Mouse (Mus musculus): ENCODE results near the gene Lzts3. TPM values are rescaled to one million over a fixed set of nuclear protein-coding genes. Genes with fewer than 3 reads are reported as not detected.

Gene Lzts3
- polyA plus RNA-seq, 1 experiment from 2014 or later, result 2.8 TPM

DNA sequence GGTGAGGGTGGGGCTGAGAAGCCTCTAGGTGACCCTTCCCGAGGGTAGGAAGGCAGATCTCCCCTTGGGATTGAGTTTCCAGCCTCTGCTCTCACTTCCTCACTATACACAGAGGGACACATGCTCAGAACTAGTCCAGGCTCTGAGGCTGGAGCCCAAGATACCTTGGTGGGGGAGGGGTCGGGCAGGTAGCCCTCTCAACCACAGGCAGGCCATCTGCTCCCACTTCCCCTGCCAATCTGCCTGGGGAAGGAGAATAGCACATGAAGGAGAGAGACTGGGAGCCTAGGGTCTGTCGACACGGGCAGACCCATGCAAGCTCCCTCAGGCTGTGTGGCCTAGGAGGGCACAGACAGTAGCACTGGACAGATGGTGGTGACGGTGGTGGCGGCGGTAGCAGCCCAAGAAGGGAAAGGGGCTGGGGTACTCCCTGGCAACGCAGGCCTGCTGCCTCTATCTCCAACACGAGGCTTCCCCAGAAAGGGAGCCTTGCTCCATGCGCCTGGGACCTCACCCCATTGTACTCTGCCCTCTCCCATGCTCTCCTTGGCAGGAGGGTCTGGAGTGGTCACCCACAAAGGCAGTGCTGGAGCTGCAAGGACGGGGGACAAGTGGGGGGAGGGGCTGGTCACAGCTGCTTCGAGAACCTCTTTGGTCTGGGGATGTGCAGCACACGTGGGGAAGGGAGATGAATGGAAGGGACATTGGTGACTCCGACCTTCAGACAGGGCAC, 8.4 kb downstream of the Lzts3 start:
- peaks cover 14% of the 10 kb centered on the region for H3K27me3 ChIP-seq (ENCODE audit: control insufficient read depth, insufficient read depth, low read length)
- peak overlapping the region; percentile 26; the same call in 1 of the 2 replicates for H3K9ac ChIP-seq (replicated peaks; ENCODE audit: low read depth, low read length)

GRCm38 (mm10) chr2:130632887-130633675, 9.5 kb downstream of the Lzts3 start:
- Histone ChIP-seq H3K9ac (replicated peaks; ENCODE audit: low read depth, low read length) (no peak overlapping the region), H3K36me3 (ENCODE audit: control insufficient read depth, insufficient read depth, low read length) (no peaks in the 10 kb centered on the region), H3K4me2 (replicated peaks; ENCODE audit: low read depth, low read length) (no peak overlapping the region), H3K4me3 (ENCODE audit: low read depth, low read length) (no peak overlapping the region), H3K4me1 (ENCODE audit: control insufficient read depth, insufficient read depth, low read length) (peaks cover 14% of the 10 kb centered on the region; the same call in 1 of the 2 replicates), H3K27ac (ENCODE audit: low read length) (no peak overlapping the region), H3K27me3 (ENCODE audit: control insufficient read depth, insufficient read depth, low read length) (peaks cover 14% of the 10 kb centered on the region), H3K9me3 (ENCODE audit: control insufficient read depth, low read depth, low read length) (no peaks in the 10 kb centered on the region)
- ATAC-seq (ENCODE audit: insufficient number of reproducible peaks, insufficient read depth, low FRiP score, low read depth), result no peak
- WGBS, result 58% methylated on average over 5 of the region's 5 CpGs

More for the DNA sequence above, 8.4 kb downstream of the Lzts3 start:
- Histone ChIP-seq H3K4me2 (replicated peaks; ENCODE audit: low read depth, low read length) (peak overlapping the region; percentile 53), H3K36me3 (ENCODE audit: control insufficient read depth, insufficient read depth, low read length) (no peaks in the 10 kb centered on the region), H3K27ac (ENCODE audit: low read length) (no peak overlapping the region), H3K4me1 (ENCODE audit: control insufficient read depth, insufficient read depth, low read length) (peaks cover 14% of the 10 kb centered on the region; the same call in 1 of the 2 replicates), H3K4me3 (ENCODE audit: low read depth, low read length) (peak overlapping the region; percentile 23; the same call in 1 of the 2 replicates), H3K9me3 (ENCODE audit: control insufficient read depth, low read depth, low read length) (no peaks in the 10 kb centered on the region)
- ATAC-seq (ENCODE audit: insufficient number of reproducible peaks, insufficient read depth, low FRiP score, low read depth), result no peak
- 27% methylated on average over 14 of the region's 14 CpGs for WGBS

- H3K4me1 ChIP-seq (ENCODE audit: control insufficient read depth, insufficient read depth, low read length), result peaks cover 14% of the 10 kb centered on the region; the same call in 1 of the 2 replicates
- H3K9me3 ChIP-seq (ENCODE audit: control insufficient read depth, low read depth, low read length), result no peaks in the 10 kb centered on the region
- no peak overlapping the region for H3K4me2 ChIP-seq (replicated peaks; ENCODE audit: low read depth, low read length)
- H3K9ac ChIP-seq (replicated peaks; ENCODE audit: low read depth, low read length), result no peak overlapping the region
- H3K27ac ChIP-seq (ENCODE audit: low read length), result no peak overlapping the region
- H3K4me3 ChIP-seq (ENCODE audit: low read depth, low read length), result no peak overlapping the region
- H3K27me3 ChIP-seq (ENCODE audit: control insufficient read depth, insufficient read depth, low read length), result peaks cover 14% of the 10 kb centered on the region
- ATAC-seq (ENCODE audit: insufficient number of reproducible peaks, insufficient read depth, low FRiP score, low read depth), result no peak
- 79% methylated on average over 1 of the region's 1 CpGs for WGBS
- H3K36me3 ChIP-seq (ENCODE audit: control insufficient read depth, insufficient read depth, low read length), result peaks cover 3% of the 10 kb centered on the region; the same call in 1 of the 2 replicates
Measured at GRCm38 (mm10) chr2:130632416-130632815, 10.2 kb downstream of the Lzts3 start.

DNA sequence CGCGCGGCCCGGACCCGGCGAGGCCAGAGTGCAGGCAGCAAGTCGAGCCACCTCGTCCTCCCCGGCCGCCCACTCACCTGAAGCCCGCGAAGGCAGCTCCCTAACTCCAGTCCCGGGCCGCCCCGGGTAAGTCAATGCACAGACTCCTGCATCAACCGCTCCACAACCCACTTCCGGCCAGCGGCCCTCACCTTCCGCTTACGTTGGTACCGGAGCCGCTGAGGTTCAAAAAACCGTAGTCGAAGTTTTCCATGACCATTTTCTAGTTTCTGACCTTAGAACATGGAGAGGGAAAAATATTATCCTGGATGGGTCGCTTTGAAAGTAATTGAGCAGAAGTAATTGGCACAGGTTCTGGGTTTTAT, 12.8 kb downstream of the Lzts3 start, which contains the start of the genes Fastkd5 and Ubox5:
Gene Fastkd5, minus strand, starts transcription at position 189 of the 365 bp plus-strand sequence.
Gene Ubox5, minus strand, starts transcription at position 200 of the 365 bp plus-strand sequence.
- Histone ChIP-seq H3K27ac (ENCODE audit: low read length) (peak within 1 kb of the TSS; percentile 22; the same call in 1 of the 2 replicates), H3K27me3 (ENCODE audit: control insufficient read depth, insufficient read depth, low read length) (peaks cover 6% of the 10 kb centered on the region), H3K36me3 (ENCODE audit: control insufficient read depth, insufficient read depth, low read length) (peaks cover 9% of the 10 kb centered on the region; the same call in 1 of the 2 replicates), H3K9me3 (ENCODE audit: control insufficient read depth, low read depth, low read length) (no peaks in the 10 kb centered on the region), H3K9ac (replicated peaks; ENCODE audit: low read depth, low read length) (peak within 1 kb of the TSS; percentile 86), H3K4me2 (replicated peaks; ENCODE audit: low read depth, low read length) (peak within 1 kb of the TSS; percentile 94), H3K4me3 (ENCODE audit: low read depth, low read length) (peak within 1 kb of the TSS; percentile 98), H3K4me1 (ENCODE audit: control insufficient read depth, insufficient read depth, low read length) (0 out of 2 replicates have a peak, but pooled peaks cover 3% of the 10 kb centered on the region)
- ATAC-seq (ENCODE audit: insufficient number of reproducible peaks, insufficient read depth, low FRiP score, low read depth), result peak; percentile 70; the same call in 1 of the 2 replicates
- WGBS, result under 1% methylated on average over 25 of the region's 25 CpGs

DNA sequence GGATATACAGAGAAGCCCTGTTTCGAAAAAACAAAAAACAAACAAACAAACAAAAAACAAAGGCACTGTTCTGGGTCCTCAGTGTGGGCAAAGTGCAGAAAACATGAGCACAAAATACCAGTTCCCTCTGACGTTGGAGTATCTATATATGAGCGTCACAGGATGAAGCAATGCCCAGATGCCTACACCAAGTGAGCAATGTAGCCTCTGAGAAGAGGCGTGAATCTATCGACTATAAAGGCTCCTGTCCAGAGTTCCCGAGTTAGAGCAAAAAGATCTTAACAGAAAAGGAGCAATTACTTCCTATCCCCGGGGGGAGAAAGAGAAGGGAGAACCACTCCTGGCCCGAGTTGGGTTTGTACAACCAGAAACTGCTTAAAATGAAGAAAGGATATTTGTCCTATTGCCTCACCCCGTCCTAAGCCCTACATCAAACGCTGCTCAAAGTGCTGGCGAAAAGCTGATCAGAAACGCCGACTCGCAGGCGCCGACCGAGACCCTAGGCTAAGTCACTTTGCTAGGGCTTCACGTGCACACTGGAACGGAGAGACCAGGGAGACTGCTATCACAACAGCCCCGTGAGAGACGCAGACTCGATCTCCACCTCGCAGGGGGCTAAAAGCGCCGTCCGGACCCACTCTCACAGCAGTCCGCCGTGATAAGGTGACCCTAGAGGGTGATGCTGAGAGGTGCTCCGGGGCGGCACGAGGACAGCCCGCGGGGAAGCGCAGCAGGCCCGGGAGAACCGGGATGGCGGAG, 13.3 kb downstream of the Lzts3 start:
- no peaks in the 10 kb centered on the region for H3K9me3 ChIP-seq (ENCODE audit: control insufficient read depth, low read depth, low read length)
- H3K9ac ChIP-seq (replicated peaks; ENCODE audit: low read depth, low read length), result peak overlapping the region; percentile 86
- 0 out of 2 replicates have a peak, but pooled peaks cover 1% of the 10 kb centered on the region for H3K4me1 ChIP-seq (ENCODE audit: control insufficient read depth, insufficient read depth, low read length)
- ATAC-seq (ENCODE audit: insufficient number of reproducible peaks, insufficient read depth, low FRiP score, low read depth), result peak; percentile 42; the same call in 1 of the 2 replicates
- 2% methylated on average over 37 of the region's 37 CpGs for WGBS
- H3K36me3 ChIP-seq (ENCODE audit: control insufficient read depth, insufficient read depth, low read length), result peaks cover 11% of the 10 kb centered on the region; the same call in 1 of the 2 replicates
- H3K4me3 ChIP-seq (ENCODE audit: low read depth, low read length), result peak overlapping the region; percentile 98
- H3K27ac ChIP-seq (ENCODE audit: low read length), result peak overlapping the region; percentile 22; the same call in 1 of the 2 replicates
- peak overlapping the region; percentile 94 for H3K4me2 ChIP-seq (replicated peaks; ENCODE audit: low read depth, low read length)
- peaks cover 5% of the 10 kb centered on the region for H3K27me3 ChIP-seq (ENCODE audit: control insufficient read depth, insufficient read depth, low read length)

DNA sequence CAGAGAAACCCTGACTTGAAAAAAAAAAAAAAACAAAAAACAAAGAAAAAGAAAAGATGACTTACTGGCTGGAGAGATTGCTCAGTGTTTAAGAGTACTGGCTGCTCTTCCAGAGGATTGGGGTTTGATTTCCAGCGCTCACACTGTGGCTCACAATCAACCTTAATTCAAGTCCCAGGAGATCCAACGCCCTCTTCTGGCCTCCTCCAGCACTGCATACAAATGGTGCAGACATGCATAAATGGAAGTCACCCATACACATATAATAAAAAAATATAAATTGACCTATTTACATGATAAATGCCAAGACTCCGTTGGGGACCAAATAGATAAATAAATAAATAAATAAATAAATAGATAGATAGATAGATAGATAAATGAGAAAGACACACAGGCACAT, 14.2 kb downstream of the Lzts3 start:
- no peak for ATAC-seq (ENCODE audit: insufficient number of reproducible peaks, insufficient read depth, low FRiP score, low read depth)
- Histone ChIP-seq H3K9me3 (ENCODE audit: control insufficient read depth, low read depth, low read length) (no peaks in the 10 kb centered on the region), H3K4me3 (ENCODE audit: low read depth, low read length) (peak overlapping the region; percentile 98), H3K4me2 (replicated peaks; ENCODE audit: low read depth, low read length) (peak overlapping the region; percentile 94; the same call in 1 of the 2 replicates), H3K4me1 (ENCODE audit: control insufficient read depth, insufficient read depth, low read length) (no peaks in the 10 kb centered on the region), H3K9ac (replicated peaks; ENCODE audit: low read depth, low read length) (no peak overlapping the region), H3K36me3 (ENCODE audit: control insufficient read depth, insufficient read depth, low read length) (peaks cover 11% of the 10 kb centered on the region), H3K27me3 (ENCODE audit: control insufficient read depth, insufficient read depth, low read length) (no peaks in the 10 kb centered on the region), H3K27ac (ENCODE audit: low read length) (no peak overlapping the region)
- WGBS, result 64% methylated on average over 3 of the region's 3 CpGs

GRCm38 (mm10) chr2:130618972-130619371, 23.6 kb downstream of the Lzts3 start:
- ATAC-seq (ENCODE audit: insufficient number of reproducible peaks, insufficient read depth, low FRiP score, low read depth), result no peak
- H3K4me2 ChIP-seq (replicated peaks; ENCODE audit: low read depth, low read length), result no peak overlapping the region
- peaks cover 26% of the 10 kb centered on the region for H3K36me3 ChIP-seq (ENCODE audit: control insufficient read depth, insufficient read depth, low read length)
- no peaks in the 10 kb centered on the region for H3K4me1 ChIP-seq (ENCODE audit: control insufficient read depth, insufficient read depth, low read length)
- H3K4me3 ChIP-seq (ENCODE audit: low read depth, low read length), result no peak overlapping the region
- 88% methylated on average over 7 of the region's 7 CpGs for WGBS
- no peak overlapping the region for H3K9ac ChIP-seq (replicated peaks; ENCODE audit: low read depth, low read length)
- no peak overlapping the region for H3K27ac ChIP-seq (ENCODE audit: low read length)
- no peaks in the 10 kb centered on the region for H3K27me3 ChIP-seq (ENCODE audit: control insufficient read depth, insufficient read depth, low read length)
- H3K9me3 ChIP-seq (ENCODE audit: control insufficient read depth, low read depth, low read length), result no peaks in the 10 kb centered on the region

DNA sequence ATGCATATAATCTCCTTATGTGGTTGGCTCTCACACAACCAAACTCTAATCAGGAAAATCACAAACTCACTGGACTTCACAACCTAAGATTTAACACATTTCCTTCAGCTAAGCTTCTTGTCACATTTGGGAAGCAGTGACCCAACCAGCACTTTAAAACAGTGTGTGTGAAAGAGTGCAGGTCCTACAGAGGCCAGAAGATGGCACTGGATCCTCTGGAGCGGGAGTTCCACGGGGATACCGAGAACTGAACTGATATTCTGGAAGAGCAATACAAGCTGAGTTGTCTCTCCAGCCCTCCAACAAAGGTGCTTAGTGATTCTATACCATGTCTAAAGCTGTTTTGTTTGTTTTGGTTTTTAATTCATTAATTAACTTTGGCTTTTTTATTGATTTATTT, 29.5 kb downstream of the Lzts3 start:
- Histone ChIP-seq H3K27ac (ENCODE audit: low read length) (no peak overlapping the region), H3K9ac (replicated peaks; ENCODE audit: low read depth, low read length) (no peak overlapping the region), H3K4me1 (ENCODE audit: control insufficient read depth, insufficient read depth, low read length) (no peaks in the 10 kb centered on the region), H3K4me3 (ENCODE audit: low read depth, low read length) (no peak overlapping the region), H3K9me3 (ENCODE audit: control insufficient read depth, low read depth, low read length) (no peaks in the 10 kb centered on the region), H3K27me3 (ENCODE audit: control insufficient read depth, insufficient read depth, low read length) (no peaks in the 10 kb centered on the region), H3K4me2 (replicated peaks; ENCODE audit: low read depth, low read length) (no peak overlapping the region), H3K36me3 (ENCODE audit: control insufficient read depth, insufficient read depth, low read length) (peaks cover 35% of the 10 kb centered on the region)
- 66% methylated on average over 3 of the region's 3 CpGs for WGBS
- ATAC-seq (ENCODE audit: insufficient number of reproducible peaks, insufficient read depth, low FRiP score, low read depth), result no peak

Data from stomach, embryonic 14.5 days (tissue).